In genomic region chr9:24780391-24780928, GRCm38 (mm10) we compare ENCODE assay signal across 12 mouse cellular contexts. TPM values are rescaled to one million over a fixed set of nuclear protein-coding genes. Genes with fewer than 3 reads are reported as not detected.
DNase-seq lines count a peak whose midpoint lies in the region; ATAC-seq and TF ChIP-seq lines count a peak whose summit lies in the region.
"Had no signal": no experiment of that assay in that cellular context is flagged by ENCODE, and none has a peak within 500 bp of the region (broad histone marks: within the 10 kb centered on the region; RNA-seq: fewer than 3 reads in every experiment).

No protein-coding gene starts in this region.

- 1% methylated on average over 20 of the region's 22 CpGs for WGBS in kidney, embryonic 14.5 days
- WGBS in forebrain, embryonic 12.5 days, result under 1% methylated on average over 18 of the region's 22 CpGs
- 3% methylated on average over 18 of the region's 22 CpGs for WGBS in intestine, postnatal 0 days
- WGBS in neural tube, embryonic 11.5 days, result under 1% methylated on average over 18 of the region's 22 CpGs

- peaks cover 74% of the 10 kb centered on the region for H3K27me3 ChIP-seq in kidney, embryonic 14.5 days (ENCODE audit: control insufficient read depth, insufficient read depth, low read length)
- peaks cover 73% of the 10 kb centered on the region for H3K27me3 ChIP-seq in forebrain, embryonic 12.5 days
- peaks cover 80% of the 10 kb centered on the region for H3K27me3 ChIP-seq in intestine, postnatal 0 days (replicated peaks; ENCODE audit: control insufficient read depth, insufficient read depth, low read length)
- peaks cover 73% of the 10 kb centered on the region for H3K27me3 ChIP-seq in neural tube, embryonic 11.5 days (ENCODE audit: control insufficient read depth, insufficient read depth, low read length)

- H3K4me2 ChIP-seq in kidney, embryonic 14.5 days (replicated peaks; ENCODE audit: low read depth, low read length), result peak overlapping the region; percentile 53
- peak overlapping the region; percentile 68 for H3K4me2 ChIP-seq in forebrain, embryonic 12.5 days
- H3K4me2 ChIP-seq in intestine, postnatal 0 days (replicated peaks; ENCODE audit: low read depth), result peak overlapping the region; percentile 61
- peak overlapping the region; percentile 52 for H3K4me2 ChIP-seq in neural tube, embryonic 11.5 days (ENCODE audit: low read depth)

- ATAC-seq in kidney, embryonic 14.5 days (ENCODE audit: low FRiP score, low TSS enrichment), result peak; percentile 73
- ATAC-seq in forebrain, embryonic 12.5 days (ENCODE audit: low FRiP score), result peak; percentile 55
- ATAC-seq in intestine, postnatal 0 days, result no peak
- peak; percentile 43 for ATAC-seq in neural tube, embryonic 11.5 days (ENCODE audit: insufficient read depth, low FRiP score, low TSS enrichment)
- ATAC-seq: CD4-positive, CD25-positive, alpha-beta regulatory T cell, adult 4 months had no signal

- no peak for TF ChIP-seq CTCF in intestine, postnatal 0 days (IDR thresholded peaks at IDR 0.05; ENCODE audit: low read depth)

- no peak overlapping the region for H3K27ac ChIP-seq in kidney, embryonic 14.5 days (ENCODE audit: low read depth, low read length)
- H3K27ac ChIP-seq in forebrain, embryonic 12.5 days, result no peak overlapping the region
- H3K27ac ChIP-seq in intestine, postnatal 0 days (ENCODE audit: low read depth, low read length), result no peak overlapping the region
- no peak overlapping the region for H3K27ac ChIP-seq in neural tube, embryonic 11.5 days (ENCODE audit: low read depth, low read length)

- no peaks in the 10 kb centered on the region for H3K4me1 ChIP-seq in kidney, embryonic 14.5 days (ENCODE audit: control insufficient read depth, insufficient read depth, low read length)
- H3K4me1 ChIP-seq in forebrain, embryonic 12.5 days, result peaks cover 21% of the 10 kb centered on the region
- H3K4me1 ChIP-seq in intestine, postnatal 0 days (replicated peaks; ENCODE audit: control insufficient read depth, insufficient read depth, low read length), result no peaks in the 10 kb centered on the region
- no peaks in the 10 kb centered on the region; the same call in 1 of the 2 replicates for H3K4me1 ChIP-seq in neural tube, embryonic 11.5 days (ENCODE audit: control insufficient read depth, insufficient read depth, low read length)

- 0 out of 2 replicates have a peak overlapping the region, but pooled peaks have one; percentile 37 for H3K9ac ChIP-seq in kidney, embryonic 14.5 days (ENCODE audit: low read depth, low read length)
- H3K9ac ChIP-seq in forebrain, embryonic 12.5 days, result peak overlapping the region; percentile 29; the same call in 1 of the 2 replicates
- H3K9ac ChIP-seq in intestine, postnatal 0 days (ENCODE audit: low read depth, low read length), result no peak overlapping the region
- H3K9ac ChIP-seq in neural tube, embryonic 11.5 days (ENCODE audit: low read length), result no peak overlapping the region

- no peaks in the 10 kb centered on the region for H3K36me3 ChIP-seq in kidney, embryonic 14.5 days (ENCODE audit: control insufficient read depth, insufficient read depth, low read length)
- H3K36me3 ChIP-seq in forebrain, embryonic 12.5 days (replicated peaks), result no peaks in the 10 kb centered on the region
- no peaks in the 10 kb centered on the region for H3K36me3 ChIP-seq in intestine, postnatal 0 days (ENCODE audit: control insufficient read depth, insufficient read depth)
- no peaks in the 10 kb centered on the region for H3K36me3 ChIP-seq in neural tube, embryonic 11.5 days (ENCODE audit: control insufficient read depth, insufficient read depth, low read length)

- H3K9me3 ChIP-seq in kidney, embryonic 14.5 days (ENCODE audit: control insufficient read depth, low read length), result no peaks in the 10 kb centered on the region
- H3K9me3 ChIP-seq in forebrain, embryonic 12.5 days, result no peaks in the 10 kb centered on the region
- no peaks in the 10 kb centered on the region for H3K9me3 ChIP-seq in intestine, postnatal 0 days (ENCODE audit: control insufficient read depth)
- no peaks in the 10 kb centered on the region for H3K9me3 ChIP-seq in neural tube, embryonic 11.5 days (ENCODE audit: control insufficient read depth, low read length)

- H3K4me3 ChIP-seq in kidney, embryonic 14.5 days (ENCODE audit: low read length), result peak overlapping the region; percentile 34
- peak overlapping the region; percentile 38 for H3K4me3 ChIP-seq in forebrain, embryonic 12.5 days (replicated peaks)
- H3K4me3 ChIP-seq in intestine, postnatal 0 days (ENCODE audit: low read depth, low read length), result peak overlapping the region; percentile 36
- peak overlapping the region; percentile 34 for H3K4me3 ChIP-seq in neural tube, embryonic 11.5 days (ENCODE audit: low read depth, low read length)
- H3K4me3 ChIP-seq: myocyte had no signal

- DNase-seq in kidney, postnatal 36 days, result no peak
- DNase-seq in neural tube, embryonic 11.5 days (ENCODE audit: low spot score), result peak; percentile 31
- no peak for DNase-seq in layer of hippocampus, adult 8-10 months (ENCODE audit: low spot score in 2 of 2)
- DNase-seq in gastrocnemius, adult 8-10 months (ENCODE audit: low spot score in 2 of 2), result no peak
- DNase-seq in adrenal gland, adult (ENCODE audit: inconsistent age in 2 of 2, low spot score in 1 of 2), result no peak
- DNase-seq: gastrocnemius, postnatal 25 days had no signal

RNA-seq across cellular contexts. Expression of gene Tbx20, which starts 6.4 kb away (rescaled TPM):
- polyA plus RNA-seq in kidney, embryonic 14.5 days (2014; fragmentation: Nextera tagmentation; extraction: Ambion mirVana), result not detected in 2 replicates
- polyA plus RNA-seq in forebrain, embryonic 12.5 days (2016; fragmentation: Nextera tagmentation; extraction: Ambion mirVana), result 0.04 and 0.06 TPM in 2 replicates
- polyA plus RNA-seq in intestine, postnatal 0 days (2015; fragmentation: Nextera tagmentation; extraction: Ambion mirVana), result not detected in 2 replicates
- polyA plus RNA-seq in neural tube, embryonic 11.5 days (2014; fragmentation: Nextera tagmentation; extraction: Ambion mirVana), result 0.29 and 0.31 TPM in 2 replicates
- not detected for total RNA-seq in layer of hippocampus, adult 8-10 months (2022)
- total RNA-seq in gastrocnemius, adult 8-10 months (2022), result not detected
- total RNA-seq: gastrocnemius, postnatal 25 days had no signal
- polyA plus RNA-seq: CD4-positive, CD25-positive, alpha-beta regulatory T cell, adult 4 months; myocyte; thymus, postnatal 0 days had no signal

Comparison
In these comparisons a context has a peak if more than half of its experiments do, and no peak if none do; other contexts are left out.
1. H3K9ac ChIP-seq: peak in kidney, embryonic 14.5 days (single experiment) and forebrain, embryonic 12.5 days (single experiment); none in intestine, postnatal 0 days (single experiment) and neural tube, embryonic 11.5 days (single experiment).
2. Peak in every context shown above with its lines, with median percentiles within 50 percentile points of each other: H3K4me2 ChIP-seq and H3K4me3 ChIP-seq.